Mouse (Mus musculus) small intestine, adult 2 months (tissue): ENCODE measurements around the gene 1700020N01Rik. TPM values are rescaled to one million over a fixed set of nuclear protein-coding genes. Genes with fewer than 3 reads are reported as not detected.
A peak's percentile ranks its signal among the peaks of the same experiment; 100 is the strongest.

Source experiments
- H3K27ac ChIP-seq: fragments of 200-500 bp; 2 replicates; pipeline ENCODE4 v1.5.1; 2012; ENCODE audit warnings: low read depth, low read length, control low read depth, inconsistent platforms; ENCODE audit not compliant: insufficient read depth
- H3K27me3 ChIP-seq: fragments of 200-500 bp; 2 replicates; pipeline ENCODE4 v1.6.1; 2012; ENCODE audit warnings: mild to moderate bottlenecking, moderate library complexity, low read length, inconsistent platforms; ENCODE audit not compliant: control insufficient read depth, insufficient read depth
- H3K36me3 ChIP-seq: fragments of 200-500 bp; 2 replicates; pipeline ENCODE4 v1.6.1; 2012; ENCODE audit warnings: mild to moderate bottlenecking, low read length, control low read depth, inconsistent platforms; ENCODE audit not compliant: control insufficient read depth, insufficient read depth
- H3K4me1 ChIP-seq: fragments of 200-500 bp; 2 replicates; pipeline ENCODE4 v1.6.1; 2012; ENCODE audit warnings: low read length, inconsistent platforms, mixed read lengths; ENCODE audit not compliant: control insufficient read depth, insufficient read depth, insufficient read length
- H3K4me3 ChIP-seq: fragments of 200-500 bp; 2 replicates; pipeline ENCODE4 v1.5.1; 2012; ENCODE audit warnings: low read depth, mild to moderate bottlenecking, control low read depth, inconsistent platforms, low read length, moderate library complexity
- CTCF ChIP-seq: fragments of 200-500 bp; IDR thresholded peaks from 2 replicates; pipeline ENCODE4 v1.5.1; 2012; ENCODE audit warnings: low read depth, mild to moderate bottlenecking, control low read depth, inconsistent platforms, low read length, moderate library complexity, mixed read lengths; ENCODE audit not compliant: insufficient replicate concordance, insufficient read length; ENCODE audit errors: extremely low read depth
- POLR2A ChIP-seq: fragments of 200-500 bp; IDR thresholded peaks from 2 replicates; pipeline ENCODE4 v1.6.1; 2012; ENCODE audit warnings: low read depth, mild to moderate bottlenecking, control low read depth, inconsistent platforms, low read length, moderate library complexity
- WGBS: fragments of 180-500 bp; shearing (Covaris S2); methylation state at CpG from one replicate; pipeline ENCODE4 v1.1.7; 2018; 5-methylcytosine and 5-hydroxymethylcytosine counted together
- polyA plus RNA-seq: library from polyadenylated mRNA; depleted of rRNA; stranded (reverse); fragments of >200 nt; gene quantifications from 2 replicates; pipeline ENCODE4 v1.2.3, GENCODE M21; 2012; rRNA removed

The 1700020N01Rik gene
- polyA plus RNA-seq, result 0.11 TPM in 1 of 2 replicates, not detected in the other

GRCm38 (mm10) chr10:21592896-21593380 lies at the start of gene 1700020N01Rik:
Gene 1700020N01Rik, plus strand, starts transcription at chr10:21593145.
- Histone ChIP-seq H3K4me3 (no peak within 1 kb of the TSS), H3K36me3 (no peaks in the 10 kb centered on the region), H3K27ac (no peak within 1 kb of the TSS), H3K4me1 (no peaks in the 10 kb centered on the region), H3K27me3 (no peaks in the 10 kb centered on the region)
- TF ChIP-seq CTCF, result no peak
- TF ChIP-seq POLR2A, result no peak
- 95% methylated on average over 22 of the region's 22 CpGs for WGBS

- Histone ChIP-seq H3K4me3 (no peak overlapping the region), H3K36me3 (no peaks in the 10 kb centered on the region), H3K27ac (no peak overlapping the region), H3K27me3 (no peaks in the 10 kb centered on the region), H3K4me1 (no peaks in the 10 kb centered on the region)
- TF ChIP-seq POLR2A (no peak), CTCF (no peak)
- 64% methylated on average over 3 of the region's 3 CpGs for WGBS
Observed at GRCm38 (mm10) chr10:21543576-21544278, 49.2 kb upstream of the 1700020N01Rik start.

DNA sequence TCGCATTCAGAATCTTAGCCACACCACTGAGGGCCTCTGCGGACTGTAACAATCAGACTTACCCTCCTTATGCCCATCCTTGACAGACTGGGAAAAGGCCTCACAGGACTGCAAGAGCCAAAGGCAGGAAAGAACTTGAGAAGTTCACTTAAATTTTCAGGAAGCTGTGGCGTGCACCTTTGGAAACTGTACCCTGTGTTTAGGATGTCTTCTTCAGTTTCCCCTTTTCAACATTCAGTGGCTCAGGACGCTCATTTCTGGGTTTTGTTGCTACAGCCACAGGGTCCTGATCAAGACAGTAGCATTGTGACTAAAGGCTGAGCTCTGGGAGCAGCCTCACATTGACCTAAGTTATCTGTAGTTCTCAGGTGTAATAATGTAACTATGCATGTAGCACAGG lies 48.2 kb upstream of the 1700020N01Rik start:
- 92% methylated on average over 4 of the region's 4 CpGs for WGBS
- no peaks in the 10 kb centered on the region for H3K27me3 ChIP-seq
- no peak overlapping the region for H3K27ac ChIP-seq
- H3K4me1 ChIP-seq, result no peaks in the 10 kb centered on the region
- TF ChIP-seq CTCF, result no peak
- TF ChIP-seq POLR2A, result no peak
- no peaks in the 10 kb centered on the region for H3K36me3 ChIP-seq
- H3K4me3 ChIP-seq, result no peak overlapping the region

GRCm38 (mm10) chr10:21545446-21545845 lies 47.5 kb upstream of the 1700020N01Rik start:
- Histone ChIP-seq H3K4me1 (no peaks in the 10 kb centered on the region), H3K4me3 (no peak overlapping the region), H3K27me3 (no peaks in the 10 kb centered on the region), H3K27ac (no peak overlapping the region), H3K36me3 (no peaks in the 10 kb centered on the region)
- TF ChIP-seq CTCF, result no peak
- no peak for TF ChIP-seq POLR2A
- 63% methylated on average over 6 of the region's 6 CpGs for WGBS

- TF ChIP-seq CTCF (no peak), POLR2A (no peak)
- 84% methylated on average over 9 of the region's 9 CpGs for WGBS
- H3K27me3 ChIP-seq, result no peaks in the 10 kb centered on the region
Observed at GRCm38 (mm10) chr10:21548871-21549505, 44.0 kb upstream of the 1700020N01Rik start.

DNA sequence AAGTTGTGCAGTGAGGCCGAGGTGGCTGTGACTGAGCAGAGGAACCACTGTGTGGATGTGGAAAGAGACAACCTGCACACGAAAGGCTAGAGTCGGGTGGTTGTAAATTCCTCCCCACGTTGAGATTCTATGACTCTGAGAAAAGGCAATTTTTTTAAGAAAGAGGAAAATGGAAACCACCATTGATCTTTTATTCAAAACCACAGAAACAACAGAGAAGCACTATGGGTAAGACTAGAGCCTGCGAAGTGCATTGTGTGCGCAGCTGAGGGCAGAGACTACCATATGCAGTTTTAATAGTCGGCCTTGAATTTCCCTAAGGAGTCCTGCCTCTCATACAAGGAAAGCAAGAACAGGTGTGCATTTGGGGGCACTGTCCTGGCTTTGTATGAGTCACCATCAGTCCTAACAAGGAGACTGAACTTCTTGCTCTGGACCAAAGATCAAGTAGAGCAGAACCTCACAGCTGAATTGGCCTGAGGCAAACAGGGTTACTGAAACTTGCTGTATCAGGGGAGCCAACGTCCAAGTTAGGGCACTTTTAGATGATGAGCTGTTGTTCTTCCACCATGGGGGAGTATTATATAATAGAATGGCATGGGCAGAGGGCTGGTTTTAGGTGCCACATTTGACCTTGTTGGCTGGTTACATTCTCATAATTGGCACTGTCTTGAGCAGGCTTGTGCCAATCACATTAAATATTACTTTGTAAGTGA lies 39.8 kb upstream of the 1700020N01Rik start:
- peak overlapping the region; percentile 93 for H3K27ac ChIP-seq
- H3K4me3 ChIP-seq, result no peak overlapping the region
- TF ChIP-seq POLR2A (no peak), CTCF (no peak)
- H3K4me1 ChIP-seq, result peaks cover 19% of the 10 kb centered on the region; the same call in 1 of the 2 replicates
- no peaks in the 10 kb centered on the region for H3K36me3 ChIP-seq
- no peaks in the 10 kb centered on the region for H3K27me3 ChIP-seq
- 75% methylated on average over 8 of the region's 8 CpGs for WGBS

More at GRCm38 (mm10) chr10:21548871-21549505, 44.0 kb upstream of the 1700020N01Rik start:
- Histone ChIP-seq H3K4me1 (peaks cover 13% of the 10 kb centered on the region; the same call in 1 of the 2 replicates), H3K36me3 (no peaks in the 10 kb centered on the region), H3K27ac (no peak overlapping the region), H3K4me3 (no peak overlapping the region)
